Mouse (Mus musculus): ENCODE measurements around the gene Hectd4.

The Hectd4 gene

GRCm38 (mm10) chr5:121393402-121393801 lies 173.4 kb downstream of the Hectd4 start:
- no peak for DNase-seq (ENCODE audit: low read depth, low spot score)

DNA sequence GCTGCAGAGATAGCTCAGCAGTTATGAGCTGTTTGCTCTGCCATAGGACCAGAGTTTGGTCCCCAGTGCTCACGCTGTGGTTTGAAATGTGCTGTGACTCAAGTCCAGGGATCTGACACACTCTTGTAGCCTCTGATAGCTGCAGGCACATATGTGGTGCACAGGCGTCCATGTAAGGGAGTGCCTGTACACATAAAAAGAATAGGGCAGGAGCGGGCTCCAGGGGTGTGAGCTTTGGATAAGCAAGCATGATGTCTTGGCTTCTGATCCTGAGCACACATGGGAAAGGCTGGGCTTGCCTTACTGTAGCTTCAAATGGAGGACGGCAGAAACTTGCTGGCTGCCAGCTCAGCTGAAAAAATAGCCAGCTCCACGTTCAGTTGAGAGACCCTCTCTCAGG lies 175.6 kb downstream of the Hectd4 start:
- DNase-seq (ENCODE audit: low read depth, low spot score): no peak

DNA sequence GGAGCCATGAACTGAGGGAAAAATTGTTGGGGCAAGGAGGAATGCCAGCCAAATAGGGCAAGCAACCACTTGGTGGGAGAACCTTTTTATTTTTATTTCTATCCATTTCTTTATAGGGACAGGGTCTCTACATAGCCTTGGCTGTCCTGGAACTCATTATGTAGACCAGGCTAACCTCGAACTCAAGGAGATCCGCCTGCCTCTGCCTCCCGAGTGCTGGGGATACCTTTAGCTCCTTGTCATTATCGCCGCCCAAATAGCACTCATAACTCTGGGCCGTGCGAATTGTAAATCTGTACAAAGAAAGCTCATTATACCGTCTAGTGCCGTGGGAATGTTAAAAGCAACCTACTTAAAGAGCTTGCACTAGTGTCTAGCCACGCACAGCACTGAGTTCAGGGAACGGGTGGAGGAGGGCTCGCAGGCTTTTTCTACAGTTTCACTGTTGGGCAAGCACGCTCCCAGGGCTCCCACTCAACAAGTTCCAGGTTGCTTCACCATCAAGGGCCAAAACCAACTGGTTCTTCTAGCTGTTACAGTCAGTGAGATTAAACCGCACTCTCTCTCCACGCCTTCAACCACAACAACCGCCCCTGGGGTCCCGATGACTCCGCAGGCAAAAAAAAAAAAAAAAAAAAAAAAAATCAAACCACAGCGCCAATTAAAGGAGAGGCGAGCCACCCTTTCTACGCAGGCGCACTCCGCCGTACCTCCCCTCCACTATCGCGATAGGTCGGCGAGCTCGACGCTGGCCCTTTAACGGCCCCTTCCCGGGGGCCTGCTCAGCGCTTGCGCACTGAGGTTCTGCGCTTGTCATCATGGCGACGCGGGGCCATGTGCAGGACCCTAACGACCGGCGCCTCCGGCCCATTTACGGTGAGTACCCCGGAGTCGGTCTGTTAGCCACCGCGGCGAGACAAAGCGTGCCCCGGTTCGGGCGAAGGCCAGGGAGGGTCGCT lies 177.4 kb downstream of the Hectd4 start, which contains the start of gene Naa25:
Naa25 (plus strand) TSS at position 750 of the 959 bp plus-strand sequence.
- peak; percentile 98 for DNase-seq (ENCODE audit: low read depth, low spot score)

DNA sequence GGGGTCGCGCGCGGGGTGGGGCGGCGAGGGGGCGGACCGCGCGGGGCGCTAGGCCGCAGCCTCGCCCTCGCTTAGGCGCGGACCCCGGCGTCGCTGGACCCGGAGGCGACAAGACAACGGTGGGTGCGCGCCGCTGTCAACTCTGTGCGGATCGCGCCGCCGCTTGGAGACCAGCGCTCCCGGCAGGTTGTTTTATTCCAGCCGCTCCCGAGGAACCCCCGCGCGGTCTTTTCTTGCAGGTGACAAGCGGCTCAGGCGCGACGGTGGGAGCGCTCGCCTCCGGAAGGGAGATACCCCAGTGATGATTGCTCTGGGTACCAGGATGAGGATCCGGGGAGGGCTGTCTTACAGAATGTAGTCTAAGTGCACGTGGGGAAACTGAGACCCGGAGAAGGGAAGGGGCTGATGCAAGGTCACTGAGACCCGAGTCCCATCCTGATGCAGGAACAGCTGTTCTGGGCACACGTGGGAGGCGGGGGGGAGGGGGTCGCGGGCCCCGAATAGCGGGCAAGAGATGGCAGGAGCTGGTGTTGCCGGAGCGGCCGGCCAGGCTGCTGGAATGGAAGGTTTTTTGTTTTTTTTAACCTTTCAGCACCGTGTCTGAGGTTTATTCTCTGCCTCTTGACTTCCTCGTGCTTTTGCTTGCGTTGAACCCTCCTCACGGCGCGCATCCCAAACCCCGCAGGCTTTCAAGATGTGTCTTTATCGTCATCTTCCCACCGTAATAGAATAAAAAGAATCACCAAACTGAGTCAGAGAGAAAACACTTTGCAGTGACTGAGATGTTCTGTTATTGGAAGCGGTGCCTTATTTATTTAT lies 178.3 kb downstream of the Hectd4 start:
- DNase-seq (ENCODE audit: low read depth, low spot score): peak; percentile 52

DNA sequence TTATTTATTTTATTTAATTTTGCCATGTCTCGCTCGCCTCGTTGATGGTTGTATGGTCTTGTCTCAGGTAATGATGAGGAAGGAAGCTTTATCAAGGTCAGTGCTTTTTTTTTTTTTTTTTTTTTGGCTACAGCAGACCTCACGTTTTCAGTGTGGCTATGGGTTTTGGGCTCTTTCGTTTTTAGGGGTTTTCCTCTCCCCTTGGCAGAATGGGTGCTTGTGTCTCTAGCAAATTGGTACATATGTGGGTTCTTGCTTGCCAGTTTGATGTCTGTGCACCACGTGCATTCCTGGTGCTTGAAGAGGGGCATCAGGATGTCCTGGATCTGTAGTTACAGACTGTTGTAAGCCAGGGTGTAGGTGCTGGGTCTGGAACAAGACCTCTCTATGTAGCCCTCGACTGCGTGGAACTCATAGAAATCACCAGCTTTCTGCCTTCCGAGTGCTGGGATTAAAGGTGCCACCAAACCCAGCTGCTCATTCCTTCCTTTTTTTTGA lies 179.0 kb downstream of the Hectd4 start:
- no peak for DNase-seq (ENCODE audit: low read depth, low spot score)

GRCm38 (mm10) chr5:121399540-121399939 lies 179.5 kb downstream of the Hectd4 start:
- DNase-seq (ENCODE audit: low read depth, low spot score): no peak

DNA sequence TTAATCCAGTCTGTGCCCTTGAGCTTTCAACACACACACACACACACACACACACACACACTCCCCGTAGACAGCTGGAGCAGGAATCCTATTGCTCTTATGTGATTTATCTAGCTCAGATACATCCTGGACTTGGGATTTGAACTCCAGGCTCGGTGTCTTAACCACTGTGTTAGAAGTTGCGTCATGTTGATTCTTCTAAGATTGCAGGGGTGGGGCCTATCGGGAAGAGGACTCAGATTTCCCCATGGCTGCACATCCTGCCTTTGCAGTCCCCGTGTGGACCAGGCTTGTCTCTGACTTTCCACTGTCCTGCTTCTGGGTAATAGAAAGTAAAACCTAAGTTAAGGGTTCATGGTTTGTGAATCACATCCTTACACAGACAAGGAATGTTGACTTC lies 180.0 kb downstream of the Hectd4 start:
- no peak for DNase-seq (ENCODE audit: low read depth, low spot score)

GRCm38 (mm10) chr5:121400849-121401248 lies 180.8 kb downstream of the Hectd4 start:
- DNase-seq (ENCODE audit: low read depth, low spot score): no peak

GRCm38 (mm10) chr5:121407856-121408255 lies 187.8 kb downstream of the Hectd4 start:
- DNase-seq (ENCODE audit: low read depth, low spot score): no peak

DNA sequence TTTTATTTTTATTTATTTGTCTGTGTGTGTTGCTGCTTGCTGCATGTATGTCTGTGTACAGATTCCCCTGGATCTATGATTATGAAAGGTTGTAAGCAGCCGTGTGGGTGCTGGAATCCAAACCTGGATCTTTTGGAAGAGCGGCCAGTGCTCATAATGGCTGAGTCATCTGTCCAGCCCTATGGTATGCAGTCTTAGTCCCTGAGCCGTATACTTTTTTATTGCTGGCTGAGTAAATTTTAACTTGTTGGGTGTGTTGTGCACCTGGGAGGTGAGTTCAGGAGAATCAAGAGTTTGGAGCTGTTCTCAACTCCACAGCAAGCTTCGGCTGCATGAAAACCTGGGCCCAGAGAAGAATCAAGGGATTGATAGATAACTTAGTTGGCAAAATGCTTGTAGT lies 191.0 kb downstream of the Hectd4 start:
- DNase-seq (ENCODE audit: low read depth, low spot score): no peak

Measured in mesoderm, embryonic 11.5 days (tissue).